Mouse (Mus musculus): Measurements from ENCODE around the gene Bnc2.

Gene Bnc2

GRCm38 (mm10) chr4:84632832-84633789, 42.0 kb downstream of the Bnc2 start:
- DNase-seq (ENCODE audit: low read depth): no peak

GRCm38 (mm10) chr4:84627616-84628015, 47.5 kb downstream of the Bnc2 start:
- no peak for DNase-seq (ENCODE audit: low read depth)

DNA sequence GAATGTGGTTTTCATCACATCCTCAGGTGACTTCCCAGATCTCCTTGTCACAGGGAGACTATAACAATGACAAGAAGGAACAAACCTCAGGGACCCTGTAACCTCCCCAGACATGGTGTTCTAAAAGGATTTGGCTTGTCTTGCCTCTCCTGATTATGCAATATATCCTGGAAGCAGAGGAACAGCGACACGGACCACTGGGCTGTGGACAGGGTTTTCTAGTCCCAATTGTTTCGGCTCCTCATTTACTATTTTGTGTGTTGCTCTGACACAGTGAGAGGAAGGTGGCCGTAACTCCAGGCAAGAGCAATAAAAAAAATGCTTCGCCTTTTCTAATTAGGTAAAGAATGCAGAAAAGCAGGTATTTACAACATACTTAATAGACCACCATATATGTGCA, 51.8 kb downstream of the Bnc2 start:
- no peak for DNase-seq (ENCODE audit: low read depth)

- no peak for DNase-seq (ENCODE audit: low read depth)
Observed at GRCm38 (mm10) chr4:84621785-84622184, 53.3 kb downstream of the Bnc2 start.

- DNase-seq (ENCODE audit: low read depth): no peak
Observed at GRCm38 (mm10) chr4:84609861-84610260, 65.2 kb downstream of the Bnc2 start.

DNA sequence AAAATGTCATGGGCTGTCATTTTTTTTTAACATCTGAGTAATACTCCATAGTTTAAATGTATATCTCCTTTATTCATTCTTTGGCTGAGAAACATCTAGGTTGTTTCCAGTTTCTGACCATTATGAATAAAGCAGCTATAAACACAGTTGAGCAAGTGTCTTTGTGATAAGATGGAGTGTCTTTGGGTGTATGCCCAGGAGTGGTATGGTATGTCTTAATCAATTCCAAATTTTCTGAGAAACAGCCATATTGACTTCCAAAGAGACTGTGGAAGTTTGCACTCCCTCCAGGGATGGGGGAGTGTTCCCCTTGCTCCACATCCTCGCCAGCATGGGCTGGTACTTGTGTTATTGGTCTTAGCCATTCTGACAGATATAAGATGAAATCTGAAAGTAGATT, 70.6 kb downstream of the Bnc2 start:
- no peak for DNase-seq (ENCODE audit: low read depth)

- no peak for DNase-seq (ENCODE audit: low read depth)
Observed at GRCm38 (mm10) chr4:84580260-84580952, 94.7 kb downstream of the Bnc2 start.

DNA sequence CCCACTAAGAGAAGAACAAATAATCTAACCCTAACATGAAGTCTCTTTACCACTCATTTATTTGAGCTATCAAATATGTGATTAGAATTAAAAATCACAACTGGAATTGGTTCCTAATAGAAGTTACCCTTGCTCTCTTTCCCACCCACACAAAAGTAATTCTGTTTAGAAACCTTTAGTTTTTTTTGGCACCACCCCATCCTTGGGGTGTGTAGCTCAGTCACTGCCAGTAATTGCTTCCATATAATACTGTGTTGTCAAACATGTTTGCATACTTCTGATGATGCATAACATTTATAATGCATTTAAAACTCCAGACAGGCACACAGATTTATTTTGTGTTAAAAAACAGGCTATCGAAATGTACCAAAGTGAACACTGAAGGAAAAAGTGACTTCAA, 96.8 kb downstream of the Bnc2 start:
- DNase-seq (ENCODE audit: low read depth): no peak

DNA sequence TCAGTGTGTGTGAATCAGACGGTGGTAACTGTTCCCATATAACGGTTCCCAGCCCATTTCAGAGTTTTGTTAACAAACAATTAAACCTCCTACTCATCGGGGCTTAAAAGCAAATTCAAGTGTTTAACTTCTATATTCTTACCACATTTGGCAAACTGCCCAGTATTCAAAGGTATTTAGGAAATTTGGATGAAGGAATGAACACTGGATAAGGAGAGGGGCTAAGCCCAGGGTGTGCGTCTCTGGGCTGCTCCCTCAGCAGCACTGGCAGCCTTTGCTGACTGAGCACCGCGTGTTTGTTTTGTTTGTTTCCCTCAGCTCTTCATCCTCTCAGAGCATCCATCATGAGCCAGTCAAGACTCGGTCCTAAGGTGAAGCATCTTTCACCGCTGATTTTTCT, 109.0 kb downstream of the Bnc2 start:
- no peak for DNase-seq (ENCODE audit: low read depth)

DNA sequence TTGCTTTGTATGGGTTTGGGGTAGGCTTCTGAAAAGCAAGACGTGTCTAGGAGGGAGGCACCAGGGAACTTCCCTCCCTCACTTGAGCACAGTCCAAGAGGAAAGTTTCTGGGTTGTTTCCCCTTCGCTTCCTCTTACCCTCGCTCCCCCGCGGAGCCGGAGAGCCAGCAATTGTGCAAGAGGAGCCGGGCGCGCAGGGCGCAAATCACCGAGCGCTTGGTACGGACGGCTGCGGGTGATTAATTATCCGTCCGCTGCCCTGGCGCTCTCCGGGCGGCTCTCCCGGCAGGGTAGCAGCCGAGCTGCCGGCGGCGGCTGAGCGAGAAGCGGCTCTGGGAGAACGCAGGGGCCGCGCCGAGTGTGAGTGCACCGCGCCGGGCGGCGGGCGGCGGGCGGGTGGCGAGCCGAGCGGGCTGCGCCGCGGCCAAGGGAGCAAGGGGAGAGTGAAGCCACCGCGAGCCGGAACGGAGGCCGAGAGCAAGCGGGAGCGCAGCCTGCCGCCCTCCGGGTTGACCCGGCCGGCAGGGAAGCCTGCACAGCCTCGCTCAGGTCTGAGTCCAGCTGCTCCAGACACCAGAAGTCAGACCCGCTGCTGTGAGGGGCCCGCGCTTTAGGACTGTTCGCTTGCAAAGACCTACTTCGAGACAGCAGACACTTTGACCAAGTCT, 129.7 kb downstream of the Bnc2 start:
- DNase-seq (ENCODE audit: low read depth): no peak

- DNase-seq (ENCODE audit: low read depth): no peak
Observed at GRCm38 (mm10) chr4:84544646-84545045, 130.4 kb downstream of the Bnc2 start.

- no peak for DNase-seq (ENCODE audit: low read depth)
Observed at GRCm38 (mm10) chr4:84540531-84540930, 134.5 kb downstream of the Bnc2 start.

DNA sequence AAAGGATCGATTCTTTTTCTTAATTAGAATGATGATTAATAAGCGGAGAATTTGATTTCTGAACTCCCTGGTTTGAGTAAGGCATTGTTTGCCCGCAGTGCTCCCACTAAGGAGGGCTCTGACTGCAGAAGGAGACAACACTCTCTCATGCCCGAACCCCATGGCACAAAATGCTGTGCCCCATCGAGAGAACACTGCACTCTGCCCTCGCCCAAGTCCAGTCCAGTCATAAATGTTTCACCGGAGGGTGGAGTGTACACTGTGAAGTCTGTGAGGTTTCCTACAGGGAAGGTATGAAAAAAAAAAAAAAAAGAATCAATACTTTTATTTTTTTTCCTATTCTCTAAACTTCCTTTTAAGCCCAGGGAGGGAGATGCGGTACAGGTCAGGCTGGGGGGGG, 135.7 kb downstream of the Bnc2 start:
- DNase-seq (ENCODE audit: low read depth): no peak

GRCm38 (mm10) chr4:84528886-84529789, 145.9 kb downstream of the Bnc2 start:
- DNase-seq (ENCODE audit: low read depth): no peak

GRCm38 (mm10) chr4:84528358-84528757, 146.7 kb downstream of the Bnc2 start:
- DNase-seq (ENCODE audit: low read depth): no peak

GRCm38 (mm10) chr4:84527066-84527933, 147.8 kb downstream of the Bnc2 start:
- no peak for DNase-seq (ENCODE audit: low read depth)

DNA sequence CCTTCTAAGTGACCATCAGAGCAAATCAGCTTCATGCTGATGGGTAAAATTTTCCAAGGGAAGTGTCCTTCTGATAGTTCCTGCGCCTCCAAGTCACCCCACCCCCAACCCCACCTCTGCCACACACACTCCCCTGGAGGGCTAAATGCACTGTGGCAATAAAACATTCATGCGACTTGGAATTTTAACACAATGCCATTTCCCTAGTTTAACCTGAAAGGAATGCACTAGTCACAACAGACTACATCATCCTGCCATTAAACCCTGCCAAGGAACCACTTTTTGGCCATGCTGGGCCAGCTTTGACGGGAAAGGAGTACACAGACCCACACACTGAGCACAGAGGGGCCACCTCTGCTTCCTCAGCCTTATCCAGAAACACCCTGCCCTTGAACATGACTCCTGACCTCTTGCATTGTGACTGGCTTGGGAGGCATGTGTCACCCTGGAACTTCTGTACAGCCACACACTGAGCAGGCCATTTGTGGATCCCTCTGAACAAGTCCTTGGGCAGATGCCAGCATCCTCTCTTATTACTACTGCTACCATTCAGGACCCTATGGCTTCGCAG, 151.3 kb downstream of the Bnc2 start:
- no peak for DNase-seq (ENCODE audit: low read depth)

DNA sequence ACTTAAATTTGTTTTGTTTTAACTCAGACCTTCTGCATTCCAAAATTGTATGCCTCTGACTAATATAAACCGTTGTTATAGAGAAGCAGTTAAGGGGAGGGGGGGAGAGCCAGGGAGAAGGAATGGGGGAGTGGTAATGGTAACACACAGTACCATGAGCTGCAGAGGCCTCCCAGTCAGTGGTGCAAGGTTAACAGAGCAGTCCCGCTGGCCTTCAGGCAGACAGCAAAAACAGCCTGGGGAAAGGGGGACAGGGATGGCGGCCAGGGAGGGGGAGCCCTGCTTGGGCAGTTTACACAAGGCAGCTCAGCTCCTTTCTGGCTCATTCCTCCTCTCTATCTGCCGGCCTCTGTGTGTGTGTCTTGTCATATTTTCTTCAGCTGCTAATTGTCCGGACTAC, 151.9 kb downstream of the Bnc2 start:
- no peak for DNase-seq (ENCODE audit: low read depth)

- DNase-seq (ENCODE audit: low read depth): no peak
Observed at GRCm38 (mm10) chr4:84521562-84521961, 153.5 kb downstream of the Bnc2 start.

- DNase-seq (ENCODE audit: low read depth): no peak
Observed at GRCm38 (mm10) chr4:84510466-84510865, 164.6 kb downstream of the Bnc2 start.
